Mouse (Mus musculus): ENCODE measurements around the gene Klhl22.
A peak's percentile ranks its signal among the peaks of the same experiment; 100 is the strongest.

Gene Klhl22

DNA sequence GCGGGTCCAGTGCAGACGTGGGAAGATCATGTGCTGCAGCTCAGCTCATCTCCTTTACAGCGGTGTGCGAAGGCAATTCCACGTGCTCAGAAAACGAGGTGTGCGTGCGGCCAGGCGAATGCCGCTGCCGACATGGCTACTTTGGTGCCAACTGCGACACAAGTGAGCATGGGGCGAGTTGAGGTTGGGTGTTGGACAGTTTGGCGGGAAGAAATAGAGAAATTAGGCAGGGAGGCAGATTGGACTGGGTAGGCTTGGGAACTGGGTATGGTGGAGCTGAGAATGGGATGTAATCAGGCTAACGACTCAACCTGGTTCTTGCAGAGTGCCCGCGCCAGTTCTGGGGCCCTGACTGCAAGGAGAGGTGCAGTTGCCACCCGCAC is 43.0 kb downstream of the Klhl22 start:
- no peak for DNase-seq (ENCODE audit: low spot score in 2 of 2)

DNA sequence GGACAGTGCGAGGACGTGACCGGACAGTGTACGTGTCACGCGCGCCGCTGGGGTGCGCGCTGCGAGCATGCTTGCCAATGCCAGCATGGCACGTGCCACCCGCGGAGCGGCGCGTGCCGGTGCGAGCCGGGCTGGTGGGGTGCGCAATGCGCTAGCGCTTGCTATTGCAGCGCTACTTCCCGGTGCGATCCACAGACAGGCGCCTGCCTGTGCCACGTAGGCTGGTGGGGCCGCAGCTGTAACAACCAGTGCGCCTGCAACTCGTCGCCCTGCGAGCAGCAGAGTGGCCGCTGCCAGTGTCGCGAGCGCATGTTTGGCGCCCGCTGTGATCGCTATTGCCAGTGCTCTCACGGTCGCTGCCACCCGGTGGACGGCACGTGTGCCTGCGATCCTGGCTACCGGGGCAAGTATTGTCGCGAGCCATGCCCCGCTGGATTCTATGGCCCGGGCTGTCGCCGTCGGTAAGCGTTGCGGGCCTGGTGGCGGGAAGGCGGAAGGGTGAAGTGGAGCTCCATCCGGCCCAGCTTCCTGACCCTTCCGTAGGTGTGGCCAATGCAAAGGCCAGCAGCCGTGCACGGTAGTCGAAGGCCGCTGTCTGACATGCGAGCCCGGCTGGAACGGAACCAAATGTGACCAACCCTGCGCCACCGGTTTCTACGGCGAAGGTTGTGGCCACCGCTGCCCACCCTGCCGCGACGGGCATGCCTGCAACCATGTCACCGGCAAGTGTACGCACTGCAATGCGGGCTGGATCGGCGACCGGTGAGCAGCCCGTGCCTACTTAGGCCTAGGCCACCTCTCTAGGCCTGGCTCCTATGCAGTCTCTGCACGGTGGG is 43.6 kb downstream of the Klhl22 start:
- peak in 1 of 2 experiments; percentile 34 for DNase-seq (ENCODE audit: low spot score in 2 of 2)

DNA sequence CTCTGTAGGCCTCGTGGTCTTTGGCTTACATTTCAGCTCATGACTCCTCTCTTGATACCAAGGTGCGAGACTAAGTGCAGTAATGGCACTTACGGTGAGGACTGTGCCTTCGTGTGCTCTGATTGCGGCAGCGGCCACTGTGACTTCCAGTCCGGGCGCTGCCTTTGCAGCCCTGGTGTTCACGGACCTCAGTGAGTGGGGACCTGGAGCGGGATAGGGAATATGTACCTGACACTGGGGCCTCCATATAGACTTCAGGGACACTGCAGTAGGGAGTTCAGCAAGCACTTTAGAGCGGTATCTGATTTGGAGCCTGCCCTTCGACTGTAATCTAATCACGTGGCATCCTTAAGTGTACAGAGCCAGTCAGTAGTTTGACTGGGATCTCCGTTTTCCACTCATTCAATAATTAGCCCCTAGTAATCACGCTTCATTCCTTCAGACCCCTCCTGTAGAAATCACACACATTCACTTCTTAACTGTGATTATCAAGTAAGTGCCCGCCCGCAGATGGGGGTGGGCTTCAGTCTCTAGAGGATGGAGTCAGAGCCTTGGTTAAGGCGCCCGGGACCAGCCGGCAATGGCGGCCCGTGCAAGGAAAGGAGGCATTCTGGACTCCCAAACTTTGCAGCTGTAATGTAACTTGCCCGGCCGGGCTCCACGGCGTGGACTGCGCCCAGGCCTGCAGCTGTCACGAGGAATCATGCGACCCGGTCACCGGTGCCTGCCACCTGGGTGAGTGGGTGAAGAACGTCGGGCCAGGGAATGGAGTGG is 44.4 kb downstream of the Klhl22 start:
- DNase-seq (ENCODE audit: low spot score in 2 of 2), result no peak

DNA sequence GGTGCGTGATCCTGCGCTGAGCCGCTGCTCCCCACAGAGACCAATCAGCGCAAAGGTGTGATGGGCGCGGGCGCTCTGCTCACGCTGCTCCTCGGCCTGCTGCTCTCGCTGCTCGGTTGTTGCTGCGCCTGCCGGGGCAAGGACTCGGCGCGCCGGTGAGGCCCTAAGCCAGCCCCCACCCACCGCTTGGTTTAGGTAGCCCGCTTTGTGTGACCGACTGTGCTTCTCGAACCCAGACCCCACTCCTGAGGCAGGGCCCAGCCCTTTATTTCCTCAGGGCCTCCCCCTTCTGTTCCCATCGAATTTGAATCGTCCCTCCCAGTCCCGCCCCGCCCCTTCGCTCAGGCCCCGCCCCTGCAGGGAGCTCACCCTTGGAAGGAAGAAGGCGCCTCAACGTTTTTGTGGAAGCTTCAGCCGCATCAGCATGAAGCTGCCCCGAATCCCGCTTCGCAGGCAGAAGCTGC is 45.1 kb downstream of the Klhl22 start:
- DNase-seq (ENCODE audit: low spot score in 2 of 2), result no peak

DNA sequence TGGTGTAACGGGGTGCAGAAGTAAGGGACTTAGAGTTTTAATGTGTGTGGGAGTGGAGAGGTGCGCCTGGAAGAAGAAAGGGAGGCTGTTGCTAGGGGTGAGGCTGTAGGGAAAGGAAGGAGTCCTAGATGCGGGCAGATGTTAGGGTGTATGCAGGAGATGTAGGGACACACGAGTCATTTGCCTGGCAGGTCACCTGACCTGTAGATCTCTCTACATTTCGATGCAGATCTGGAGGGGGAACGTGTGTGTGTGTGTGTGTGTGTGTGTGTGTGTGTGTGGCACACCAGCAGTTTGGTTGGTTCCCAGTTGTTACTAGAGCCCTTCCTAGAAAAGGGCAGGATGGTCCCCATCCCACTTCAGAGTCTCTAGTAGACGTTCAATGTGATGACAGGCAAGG is 45.6 kb downstream of the Klhl22 start:
- no peak for DNase-seq (ENCODE audit: low spot score in 2 of 2)

DNA sequence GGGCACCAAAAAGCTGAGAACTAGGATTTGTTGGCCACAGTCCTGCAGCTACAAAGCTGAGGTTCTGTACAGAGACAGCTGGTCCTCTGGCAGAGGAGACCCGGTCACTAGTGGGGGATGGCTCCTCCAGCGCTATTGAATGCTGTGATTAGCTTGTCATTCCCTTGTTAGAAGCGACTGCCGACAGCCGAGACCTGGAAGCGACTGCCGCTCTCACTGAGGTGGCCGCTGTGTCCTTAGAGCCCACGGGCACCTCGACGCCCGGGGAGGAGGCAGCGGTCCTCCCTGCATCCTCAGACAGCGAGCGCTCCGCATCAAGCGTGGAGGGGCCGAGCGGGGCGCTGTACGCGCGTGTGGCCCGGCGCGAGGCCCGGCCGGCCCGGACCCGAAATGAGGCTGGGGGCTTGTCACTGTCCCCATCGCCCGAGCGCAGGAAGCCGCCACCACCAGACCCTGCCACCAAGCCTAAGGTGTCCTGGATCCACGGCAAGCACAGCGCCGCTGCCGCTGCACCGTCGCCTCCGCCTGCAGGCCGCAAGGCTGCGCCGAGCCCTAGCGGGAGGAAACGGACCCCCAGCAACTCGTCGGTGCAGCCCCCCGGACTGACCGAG is 47.3 kb downstream of the Klhl22 start:
- DNase-seq (ENCODE audit: low spot score in 2 of 2), result peak in 1 of 2 experiments; percentile 32

DNA sequence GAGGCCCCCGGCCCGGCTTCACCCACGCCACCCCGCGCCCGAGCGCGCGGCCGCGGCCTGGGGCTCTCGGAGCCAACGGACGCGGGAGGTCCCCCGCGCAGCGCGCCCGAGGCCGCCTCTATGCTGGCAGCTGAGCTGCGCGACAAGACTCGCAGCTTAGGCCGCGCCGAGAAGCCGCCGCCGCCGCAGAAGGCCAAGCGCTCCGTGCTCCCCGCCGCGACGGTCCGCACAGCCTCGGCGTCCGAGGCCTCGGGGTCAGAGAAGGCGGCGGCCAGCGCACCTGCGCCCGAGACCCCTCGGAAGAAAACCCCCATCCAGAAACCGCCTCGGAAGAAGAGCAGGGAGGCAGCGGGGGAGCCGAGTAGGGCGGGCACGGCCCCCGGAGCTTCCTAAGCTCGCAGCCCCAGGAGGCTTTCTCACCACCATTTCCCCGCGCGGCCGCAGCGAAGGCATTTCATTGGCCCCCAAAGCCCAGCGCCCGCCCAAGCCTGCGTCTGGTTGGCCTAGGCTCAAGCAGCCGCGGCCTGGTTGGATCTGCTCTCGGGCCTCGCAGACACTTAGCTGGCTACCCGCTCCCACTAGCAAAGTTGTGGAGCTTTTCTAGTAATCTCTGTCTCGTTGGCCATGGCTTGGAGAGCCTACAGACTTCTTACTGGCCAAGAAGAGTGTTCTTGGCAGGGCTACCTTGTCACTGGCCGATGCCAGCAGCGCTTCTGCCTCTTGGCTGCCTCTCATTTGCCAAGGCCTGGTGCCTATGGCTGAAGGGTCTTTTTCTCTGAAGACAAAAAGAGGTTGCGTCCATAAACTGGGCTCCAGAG is 48.0 kb downstream of the Klhl22 start:
- peak; percentile 77 to 81 for DNase-seq (ENCODE audit: low spot score in 2 of 2)

DNA sequence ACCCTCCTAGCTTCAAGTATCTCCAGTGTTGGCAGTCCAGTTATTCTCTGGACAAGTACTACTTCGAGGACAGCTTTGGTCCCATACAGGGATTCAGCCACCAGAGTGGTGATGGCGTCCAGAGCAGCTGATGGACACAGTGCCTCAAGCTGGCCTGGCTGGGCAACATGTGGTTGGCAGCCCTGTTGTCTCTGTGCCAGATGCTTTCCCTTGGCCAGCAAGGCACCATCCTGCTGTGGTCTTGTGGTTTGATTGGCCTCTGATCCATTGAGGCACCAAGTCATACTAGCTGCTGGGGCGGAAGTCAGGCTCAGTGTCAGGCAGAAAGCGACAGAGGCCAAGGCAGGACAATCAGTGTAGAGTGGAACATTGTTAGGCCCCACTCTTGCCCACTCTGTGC is 49.7 kb downstream of the Klhl22 start:
- peak in 1 of 2 experiments; percentile 26 for DNase-seq (ENCODE audit: low spot score in 2 of 2)

DNA sequence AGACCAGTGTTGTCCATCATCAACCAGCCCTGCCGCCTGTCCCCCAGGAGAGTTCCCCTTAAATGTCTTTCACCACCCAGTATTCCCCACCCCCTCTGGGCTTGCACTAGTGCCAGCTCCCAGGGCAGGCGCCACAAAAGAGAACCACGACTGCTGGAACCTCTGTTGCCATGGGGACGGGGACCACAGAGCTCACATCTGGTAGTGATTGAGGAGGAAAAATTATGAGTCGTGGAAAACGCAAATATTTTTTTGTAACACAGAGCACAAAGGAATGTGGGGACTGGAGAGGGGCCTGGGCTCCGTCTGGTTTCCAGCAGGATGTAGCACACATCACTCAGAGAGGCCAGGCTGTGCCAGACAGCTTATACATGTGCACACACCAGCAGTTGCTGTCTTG is 50.3 kb downstream of the Klhl22 start:
- DNase-seq (ENCODE audit: low spot score in 2 of 2), result peak in 1 of 2 experiments; percentile 16

DNA sequence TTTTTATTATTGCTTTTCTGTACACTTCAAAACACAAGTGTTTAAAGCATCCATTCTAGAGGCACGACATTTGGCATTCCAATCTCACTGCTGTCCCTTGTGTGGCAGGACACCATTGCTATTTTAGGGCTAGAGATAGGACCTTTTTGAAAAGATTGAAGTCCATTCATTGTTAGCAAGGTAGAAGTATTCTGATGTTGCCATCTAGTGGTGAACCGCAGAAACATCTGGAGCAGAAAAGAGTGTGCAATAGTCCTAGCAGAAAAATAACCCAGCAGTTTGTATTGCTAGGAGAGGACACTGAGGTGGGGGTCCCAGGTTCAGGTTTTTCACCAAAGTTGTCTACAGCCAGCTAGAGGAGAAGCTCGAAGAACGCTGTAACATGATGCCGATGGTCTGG is 52.7 kb downstream of the Klhl22 start:
- no peak for DNase-seq (ENCODE audit: low spot score in 2 of 2)

DNA sequence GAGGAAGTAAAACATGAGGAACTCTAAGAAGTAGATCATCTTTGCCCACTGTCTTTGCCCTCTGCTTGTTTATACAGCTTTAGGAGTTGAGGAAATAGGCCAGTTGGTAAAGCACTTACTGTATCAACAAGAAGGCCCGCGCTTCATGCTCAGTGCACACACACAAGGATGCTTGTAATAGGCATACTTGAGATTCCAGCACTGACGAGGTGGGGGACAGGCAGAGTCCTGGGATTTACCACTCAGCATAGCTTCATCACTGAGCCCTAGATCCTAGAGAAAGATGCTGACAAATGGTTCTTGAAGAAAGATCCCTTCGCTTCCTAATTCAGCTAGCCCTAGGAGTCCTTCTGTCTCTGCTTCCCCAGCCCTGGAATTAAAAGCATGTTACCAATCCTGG is 53.8 kb downstream of the Klhl22 start:
- no peak for DNase-seq (ENCODE audit: low spot score in 2 of 2)

DNA sequence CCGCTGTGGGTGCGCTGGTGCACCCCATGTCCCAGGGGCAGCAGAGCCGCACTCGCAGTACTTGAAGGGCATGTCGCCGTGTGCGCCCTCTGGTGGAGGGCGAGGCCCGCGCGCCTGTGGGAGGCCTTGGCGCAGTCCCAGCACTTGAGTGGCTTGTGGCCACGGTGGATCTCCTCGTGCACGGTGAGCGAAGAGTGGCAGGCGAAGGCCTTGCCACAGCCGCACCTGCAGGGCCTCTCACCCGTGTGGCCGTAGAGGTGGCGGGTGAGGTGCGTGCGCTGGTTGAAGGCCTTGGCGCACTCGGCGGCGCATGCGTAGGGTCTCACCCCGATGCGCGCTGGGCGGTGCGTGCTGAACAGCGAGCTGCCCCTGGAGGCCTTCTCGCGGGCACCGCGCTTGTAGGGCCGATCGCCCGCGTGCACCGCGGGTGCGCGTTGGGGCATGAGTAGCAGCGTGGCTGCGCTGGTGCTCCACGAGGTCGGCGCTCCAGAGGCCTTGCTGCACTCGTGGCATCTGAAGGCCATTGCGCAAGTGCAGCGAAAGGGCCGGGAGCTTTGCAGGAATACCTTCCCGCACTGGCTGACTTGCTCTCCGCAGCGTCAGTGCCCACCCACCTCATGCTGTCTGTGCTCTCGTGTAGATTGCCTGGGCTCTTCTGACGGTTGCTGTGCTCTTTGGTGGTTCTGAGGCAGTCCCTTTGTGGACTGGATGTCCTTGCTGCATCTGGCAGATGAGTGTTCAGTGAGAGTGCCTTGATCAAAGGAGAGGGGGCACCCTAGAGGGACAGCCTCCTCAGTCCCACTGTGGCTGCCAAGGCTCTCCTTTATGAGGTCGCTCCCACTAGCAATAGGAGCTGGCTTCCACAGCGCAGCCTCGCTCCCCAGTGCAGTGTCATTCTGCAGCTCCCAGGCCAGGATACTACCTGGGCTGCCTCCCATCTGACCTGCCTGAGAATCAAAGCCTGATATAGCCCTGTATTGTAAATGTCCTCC is 56.3 kb downstream of the Klhl22 start:
- DNase-seq (ENCODE audit: low spot score in 2 of 2), result peak in 1 of 2 experiments; percentile 76

DNA sequence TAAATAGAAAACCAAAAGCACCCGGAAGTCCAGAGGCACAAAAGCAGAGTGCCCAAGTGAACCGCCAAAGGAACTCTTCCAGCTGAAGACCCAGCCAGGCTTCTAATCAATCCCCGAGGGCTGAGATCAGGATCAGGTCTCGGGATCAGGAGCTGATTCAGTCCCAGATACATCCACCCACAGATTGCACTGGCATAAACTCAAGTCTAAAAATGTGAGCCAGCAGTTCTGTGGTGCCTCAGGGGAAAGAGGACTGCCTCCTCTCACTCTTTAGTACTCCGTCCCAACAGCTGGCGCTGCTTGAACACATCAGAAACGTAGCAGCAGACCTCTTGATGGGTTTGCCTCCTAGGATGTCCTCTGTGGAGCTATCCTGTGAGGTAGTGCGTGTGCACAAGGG is 57.1 kb downstream of the Klhl22 start:
- DNase-seq (ENCODE audit: low spot score in 2 of 2), result no peak

DNA sequence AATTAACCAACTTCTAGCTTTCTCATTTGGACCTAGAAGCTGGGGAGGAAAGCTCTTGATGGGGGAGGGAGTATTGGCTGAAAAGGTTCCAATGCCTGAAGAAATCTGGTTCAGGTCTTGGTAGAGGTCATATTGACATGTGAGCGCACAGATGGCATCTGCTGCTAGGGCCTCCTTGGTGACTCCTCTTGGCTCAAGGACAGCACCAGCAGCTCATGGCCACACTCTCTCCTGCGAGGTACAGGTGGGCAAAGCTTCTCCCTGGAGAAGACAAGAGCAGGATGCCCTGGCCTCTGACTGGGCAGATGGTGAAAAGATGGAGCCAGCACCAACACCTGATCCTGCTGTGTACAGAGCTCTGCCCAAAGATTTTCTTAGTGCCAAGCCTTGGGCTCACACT is 67.1 kb downstream of the Klhl22 start:
- no peak for DNase-seq (ENCODE audit: low spot score in 2 of 2)

DNA sequence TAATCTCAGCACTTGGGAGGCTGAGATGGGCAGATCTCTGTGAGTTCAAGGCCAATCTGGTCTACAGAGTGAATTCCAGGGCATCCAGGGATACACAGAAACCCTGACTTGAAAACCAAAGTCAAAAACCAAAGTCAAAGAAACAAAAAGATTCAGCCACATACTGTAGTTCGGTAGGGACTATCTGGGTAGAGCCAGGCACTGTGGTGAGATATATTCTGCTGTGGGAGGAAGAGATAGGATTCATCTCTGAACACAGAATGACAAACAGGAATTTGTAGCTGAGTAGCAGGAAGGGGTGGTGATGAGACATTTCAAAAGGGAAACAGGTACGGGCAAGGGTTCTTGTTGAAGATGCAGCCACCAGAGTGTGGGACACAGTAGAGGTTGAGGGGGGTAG is 68.8 kb downstream of the Klhl22 start:
- no peak for DNase-seq (ENCODE audit: low spot score in 2 of 2)

DNA sequence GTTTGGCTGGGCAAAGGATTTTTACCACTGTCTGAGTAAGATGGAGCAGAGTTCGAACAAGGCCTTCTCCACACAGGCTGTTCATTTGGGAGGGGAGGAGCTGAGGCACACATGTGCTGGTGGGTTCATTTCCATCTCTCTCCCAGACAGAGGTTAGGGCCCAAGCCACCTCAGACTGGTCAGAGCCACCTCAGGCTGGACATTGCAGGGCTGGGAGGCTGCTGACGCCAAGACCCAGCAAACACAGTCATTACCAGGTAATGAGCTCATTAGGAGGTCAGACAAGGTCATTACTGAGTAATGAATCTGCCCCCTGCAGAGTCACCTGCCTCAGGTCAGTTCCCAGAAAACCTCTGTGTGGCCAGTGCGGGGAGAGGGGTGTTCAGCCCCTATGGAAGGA is 69.4 kb downstream of the Klhl22 start:
- DNase-seq (ENCODE audit: low spot score in 2 of 2), result no peak

DNA sequence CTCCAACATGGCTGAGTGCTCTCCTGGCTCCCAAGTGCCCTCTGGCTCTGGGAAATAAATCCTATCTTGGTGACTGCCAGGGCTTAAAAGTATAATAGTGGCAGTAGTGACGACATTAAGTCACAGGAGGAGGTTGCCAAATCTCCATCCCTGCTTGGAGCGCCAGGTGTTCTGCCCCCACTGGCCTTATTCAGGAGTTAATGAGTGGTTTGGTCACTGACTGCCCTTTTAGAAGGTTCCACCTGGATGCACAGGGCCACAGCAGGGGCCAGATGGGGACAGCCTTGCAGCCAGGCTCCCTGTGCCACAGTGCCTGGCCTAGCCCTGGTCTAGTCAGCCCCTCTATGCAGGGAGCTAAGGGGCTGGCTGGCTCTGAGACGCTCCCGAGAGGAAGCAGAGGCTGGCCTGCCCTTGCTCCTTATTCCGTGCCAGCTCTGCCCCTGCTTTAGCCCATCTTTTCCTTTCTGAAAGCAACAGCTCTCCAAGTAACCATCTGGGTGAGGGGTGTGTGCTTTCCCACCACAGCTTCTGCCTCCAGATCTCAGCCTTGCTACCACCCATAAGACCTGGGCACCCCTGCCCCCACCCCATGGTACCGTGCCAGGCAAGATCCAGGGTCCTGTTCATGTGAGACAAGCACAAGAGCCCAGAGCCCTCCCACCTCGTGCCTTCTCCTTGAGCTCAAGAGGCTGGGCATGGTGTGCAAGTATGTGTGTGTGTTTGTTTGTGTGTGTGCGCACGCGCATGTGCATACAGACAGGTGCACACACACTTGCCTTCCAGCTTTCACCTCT is 71.2 kb downstream of the Klhl22 start:
- DNase-seq (ENCODE audit: low spot score in 2 of 2), result no peak

DNA sequence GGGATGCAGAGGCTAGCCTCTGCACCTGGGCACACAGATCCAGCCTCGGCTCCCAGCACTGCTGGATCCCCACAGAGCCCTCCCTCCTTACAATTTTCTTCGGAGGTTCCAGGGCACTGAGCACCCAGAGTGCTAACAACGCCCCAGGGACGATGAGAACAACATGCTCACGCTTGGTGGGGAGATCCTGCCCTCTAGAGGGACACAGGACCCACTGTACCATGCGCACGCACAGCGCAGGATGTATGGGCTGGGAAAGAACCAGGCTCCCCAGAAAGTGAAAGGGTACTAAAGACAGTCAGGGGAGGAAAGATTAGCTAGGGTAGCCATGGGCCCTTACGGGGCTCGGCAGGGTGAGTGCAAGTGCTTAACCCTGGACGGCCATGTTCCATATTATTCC is 72.4 kb downstream of the Klhl22 start:
- no peak for DNase-seq (ENCODE audit: low spot score in 2 of 2)

DNA sequence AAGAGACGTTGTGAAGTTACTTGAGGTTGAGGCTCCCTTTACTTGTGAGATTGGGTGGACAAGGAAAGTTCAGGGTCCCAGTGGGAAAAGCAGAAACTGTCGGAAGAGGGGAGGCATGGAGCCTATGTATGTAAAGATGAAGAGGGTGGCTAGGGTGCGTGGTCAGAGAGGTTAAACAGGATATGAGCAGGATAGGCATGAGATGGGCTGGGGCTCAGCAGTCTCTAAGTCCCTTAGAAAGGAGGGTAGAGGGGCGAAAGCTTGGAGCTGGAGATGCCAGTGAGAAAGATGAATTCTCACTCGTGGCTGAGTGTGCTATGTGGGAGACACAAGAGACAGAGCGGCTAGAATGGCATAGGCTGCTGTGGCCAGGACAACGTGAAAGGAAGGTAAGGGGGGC is 73.4 kb downstream of the Klhl22 start, which contains the start of gene B830017H08Rik:
Gene B830017H08Rik (plus strand): TSS at position 301 of the 400 bp plus-strand sequence.
- DNase-seq (ENCODE audit: low spot score in 2 of 2), result no peak

DNA sequence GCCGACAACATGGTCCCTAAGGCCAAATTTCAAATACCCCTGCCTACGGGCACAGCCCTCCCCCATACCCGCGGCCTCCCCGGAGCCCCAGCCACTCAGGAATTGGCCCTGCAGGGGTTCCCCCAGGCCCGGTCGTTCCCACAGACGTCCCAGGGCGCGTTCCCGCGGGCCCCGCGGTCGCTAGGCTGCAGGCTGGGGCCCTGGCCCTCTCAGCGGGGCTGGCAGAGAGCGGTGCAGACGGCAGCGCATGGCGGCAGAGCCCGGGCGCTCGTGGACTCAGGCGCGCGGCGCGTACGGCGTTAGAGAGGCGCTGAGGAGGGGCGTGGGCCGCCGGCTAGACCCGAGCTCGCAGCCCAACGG is 73.9 kb downstream of the Klhl22 start:
- peak in 1 of 2 experiments; percentile 42 for DNase-seq (ENCODE audit: low spot score in 2 of 2)

Measured in cerebellum, postnatal 4 days (tissue).